Mouse (Mus musculus) embryonic fibroblast, embryonic 13.5 days (primary cell): Measurements from ENCODE around the gene Theg.

ENCODE experiments used
- CTCF ChIP-seq: IDR thresholded peaks from 2 replicates; pipeline ENCODE4 v1.5.1; 2011; ENCODE audit warnings: mild to moderate bottlenecking, control low read depth, low read length, moderate library complexity, borderline replicate concordance; ENCODE audit not compliant: insufficient read depth
- POLR2A ChIP-seq: IDR thresholded peaks from 2 replicates; pipeline ENCODE4 v1.6.1; 2011; ENCODE audit warnings: low read depth, mild to moderate bottlenecking, control low read depth, low read length, moderate library complexity

DNA sequence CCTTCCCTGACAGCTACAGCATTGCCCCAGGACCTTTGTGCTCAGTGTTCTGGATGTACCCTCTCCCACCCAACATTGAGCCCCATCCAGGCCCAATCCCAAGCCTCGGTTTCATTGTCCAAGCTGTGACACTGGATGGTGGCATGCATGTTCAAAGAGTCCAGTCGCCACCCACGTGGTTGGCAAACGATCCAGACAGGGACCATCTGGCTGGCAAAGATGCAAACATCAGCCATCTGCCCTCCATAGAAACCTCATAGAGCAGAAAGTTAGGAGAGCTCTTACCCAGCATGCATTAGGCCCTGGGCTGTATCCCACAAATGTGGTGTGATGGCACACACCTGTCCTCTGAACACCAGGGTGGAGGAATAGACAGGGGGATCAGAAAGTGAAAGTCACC, 44.3 kb upstream of the Theg start:
- TF ChIP-seq CTCF = no peak
- no peak for TF ChIP-seq POLR2A
